Mouse (Mus musculus) liver, adult 2 months (tissue): ENCODE measurements at regions not wholly inside any gene's neighbourhood (a gene's known extent, or its start where the extent isn't known, plus 50 kb on each side); places are given as distances from the start of the nearest gene placed in this dataset.

ENCODE experiments used
- CTCF ChIP-seq: fragments of 200-500 bp; IDR thresholded peaks from 2 replicates; pipeline ENCODE4 v1.5.1; 2011; ENCODE audit warnings: low read depth, low read length, control low read depth
- POLR2A ChIP-seq: fragments of 200-500 bp; IDR thresholded peaks from 2 replicates; pipeline ENCODE4 v1.6.1; 2011; ENCODE audit warnings: low read length, control low read depth; ENCODE audit not compliant: insufficient read depth; ENCODE audit errors: extremely low read depth

DNA sequence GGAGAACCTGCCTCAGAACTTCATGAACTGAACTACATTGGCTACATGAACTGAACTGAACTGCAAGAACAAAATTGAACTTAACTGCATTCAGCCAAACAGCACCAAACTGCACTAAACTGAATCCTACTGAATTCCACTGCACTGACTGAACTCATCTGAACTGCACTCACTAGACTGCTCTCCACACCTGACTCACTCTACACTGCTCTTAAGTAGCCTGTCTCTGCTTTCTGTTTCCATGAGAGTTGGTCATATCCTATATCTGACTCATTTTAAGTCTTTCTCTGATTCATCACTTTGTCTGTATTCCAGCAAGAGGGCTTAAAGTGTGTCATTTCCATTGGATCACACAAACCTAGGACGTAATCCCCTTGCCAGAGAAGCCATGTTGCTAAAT lies 490.1 kb downstream of the Prdm13 start:
- TF ChIP-seq POLR2A (no peak), CTCF (no peak)
